Comparison of ENCODE assay signal across 11 mouse cellular contexts in genomic region chr12:99385897-99386834, GRCm38 (mm10).
DNase-seq lines count a peak whose midpoint lies in the region; ATAC-seq lines count a peak whose summit lies in the region.
"Had no signal": no experiment of that assay in that cellular context is flagged by ENCODE, and none has a peak within 500 bp of the region (broad histone marks: within the 10 kb centered on the region; RNA-seq: fewer than 3 reads in every experiment).

No protein-coding gene starts in this region.

- H3K9ac ChIP-seq in midbrain, embryonic 14.5 days (replicated peaks; ENCODE audit: low read length) = no peak overlapping the region
- H3K9ac ChIP-seq in midbrain, embryonic 11.5 days (ENCODE audit: low read length) = no peak overlapping the region
- peak overlapping the region; percentile 8; the same call in 1 of the 2 replicates for H3K9ac ChIP-seq in embryonic facial prominence, embryonic 14.5 days (ENCODE audit: low read depth, low read length)
- H3K9ac ChIP-seq: midbrain, embryonic 15.5 days had no signal

- ATAC-seq in midbrain, embryonic 14.5 days (ENCODE audit: low FRiP score, low TSS enrichment) = no peak
- no peak for ATAC-seq in midbrain, embryonic 11.5 days (ENCODE audit: low FRiP score)
- ATAC-seq in embryonic facial prominence, embryonic 14.5 days (ENCODE audit: low read depth) = no peak
- ATAC-seq: forebrain, embryonic 14.5 days; midbrain, embryonic 15.5 days had no signal

- peaks cover 9% of the 10 kb centered on the region for H3K4me1 ChIP-seq in midbrain, embryonic 14.5 days (ENCODE audit: control insufficient read depth, insufficient read depth, low read length)
- peaks cover 14% of the 10 kb centered on the region for H3K4me1 ChIP-seq in midbrain, embryonic 11.5 days (ENCODE audit: control insufficient read depth, insufficient read depth, low read length)
- peaks cover 12% of the 10 kb centered on the region; the same call in 1 of the 2 replicates for H3K4me1 ChIP-seq in embryonic facial prominence, embryonic 14.5 days (ENCODE audit: control insufficient read depth, insufficient read depth, low read length)

- WGBS in midbrain, embryonic 14.5 days = 65% methylated on average over 17 of the region's 17 CpGs
- WGBS in midbrain, embryonic 11.5 days = 62% methylated on average over 17 of the region's 17 CpGs
- WGBS in embryonic facial prominence, embryonic 14.5 days = 59% methylated on average over 17 of the region's 17 CpGs

- H3K4me3 ChIP-seq in midbrain, embryonic 14.5 days (replicated peaks; ENCODE audit: low read depth, low read length) = no peak overlapping the region
- no peak overlapping the region for H3K4me3 ChIP-seq in midbrain, embryonic 11.5 days (ENCODE audit: low read depth, low read length)
- H3K4me3 ChIP-seq in embryonic facial prominence, embryonic 14.5 days (ENCODE audit: low read depth, low read length) = no peak overlapping the region
- H3K4me3 ChIP-seq: midbrain, embryonic 15.5 days had no signal

- DNase-seq in heart, adult 11 months = peak; percentile 92
- no peak for DNase-seq in heart, adult 8-10 months (ENCODE audit: low spot score)
- peak; percentile 22 for DNase-seq in midbrain, embryonic 14.5 days
- no peak for DNase-seq in midbrain, embryonic 11.5 days (ENCODE audit: low spot score, missing footprints)
- DNase-seq in embryonic facial prominence, embryonic 14.5 days (ENCODE audit: low spot score) = no peak
- no peak for DNase-seq in frontal cortex, postnatal 14 days (ENCODE audit: low spot score in 2 of 2)
- no peak for DNase-seq in adrenal gland, postnatal 36 days
- no peak for DNase-seq in cerebellum, postnatal 36 days
- DNase-seq: lung, adult 2 months had no signal

- H3K27ac ChIP-seq in midbrain, embryonic 14.5 days (replicated peaks; ENCODE audit: low read depth, low read length) = no peak overlapping the region
- no peak overlapping the region for H3K27ac ChIP-seq in midbrain, embryonic 11.5 days (ENCODE audit: low read depth, low read length)
- no peak overlapping the region for H3K27ac ChIP-seq in embryonic facial prominence, embryonic 14.5 days (replicated peaks; ENCODE audit: low read depth, low read length)
- H3K27ac ChIP-seq: midbrain, embryonic 15.5 days had no signal

- peaks cover 14% of the 10 kb centered on the region for H3K36me3 ChIP-seq in midbrain, embryonic 14.5 days (ENCODE audit: control insufficient read depth, insufficient read depth, low read length)
- H3K36me3 ChIP-seq in midbrain, embryonic 11.5 days (ENCODE audit: control insufficient read depth, insufficient read depth, low read length) = peaks cover 11% of the 10 kb centered on the region
- H3K36me3 ChIP-seq in embryonic facial prominence, embryonic 14.5 days (ENCODE audit: control insufficient read depth, insufficient read depth, low read length) = peaks cover 35% of the 10 kb centered on the region

- no peaks in the 10 kb centered on the region for H3K27me3 ChIP-seq in midbrain, embryonic 14.5 days (ENCODE audit: control insufficient read depth, insufficient read depth, low read length)
- H3K27me3 ChIP-seq in midbrain, embryonic 11.5 days (ENCODE audit: control insufficient read depth, insufficient read depth, low read length) = no peaks in the 10 kb centered on the region
- no peaks in the 10 kb centered on the region for H3K27me3 ChIP-seq in embryonic facial prominence, embryonic 14.5 days (replicated peaks; ENCODE audit: control insufficient read depth, insufficient read depth, low read length)
- H3K27me3 ChIP-seq: midbrain, embryonic 15.5 days had no signal

- H3K4me2 ChIP-seq in midbrain, embryonic 14.5 days (ENCODE audit: low read length) = no peak overlapping the region
- no peak overlapping the region for H3K4me2 ChIP-seq in midbrain, embryonic 11.5 days
- no peak overlapping the region for H3K4me2 ChIP-seq in embryonic facial prominence, embryonic 14.5 days (ENCODE audit: low read depth, low read length)
- H3K4me2 ChIP-seq: midbrain, embryonic 15.5 days had no signal

- H3K9me3 ChIP-seq in midbrain, embryonic 14.5 days (ENCODE audit: control insufficient read depth, low read length) = no peaks in the 10 kb centered on the region
- no peaks in the 10 kb centered on the region for H3K9me3 ChIP-seq in midbrain, embryonic 11.5 days (ENCODE audit: control insufficient read depth, low read length)
- H3K9me3 ChIP-seq in embryonic facial prominence, embryonic 14.5 days (ENCODE audit: control insufficient read depth, low read length) = no peaks in the 10 kb centered on the region
- H3K9me3 ChIP-seq: midbrain, embryonic 15.5 days had no signal

Comparison
In these comparisons a context has a peak if more than half of its experiments do, and no peak if none do; other contexts are left out.
1. DNase-seq: peak in heart, adult 11 months (single experiment) and midbrain, embryonic 14.5 days (single experiment); none in heart, adult 8-10 months (single experiment), midbrain, embryonic 11.5 days (single experiment), embryonic facial prominence, embryonic 14.5 days (single experiment), frontal cortex, postnatal 14 days (0 of 2), adrenal gland, postnatal 36 days (0 of 2) and cerebellum, postnatal 36 days (0 of 2).